Mouse (Mus musculus): ENCODE measurements around the gene Aox3. TPM values are rescaled to one million over a fixed set of nuclear protein-coding genes. Genes with fewer than 3 reads are reported as not detected.

The Aox3 gene
- total and polyA plus RNA-seq, 3 experiments = not detected

DNA sequence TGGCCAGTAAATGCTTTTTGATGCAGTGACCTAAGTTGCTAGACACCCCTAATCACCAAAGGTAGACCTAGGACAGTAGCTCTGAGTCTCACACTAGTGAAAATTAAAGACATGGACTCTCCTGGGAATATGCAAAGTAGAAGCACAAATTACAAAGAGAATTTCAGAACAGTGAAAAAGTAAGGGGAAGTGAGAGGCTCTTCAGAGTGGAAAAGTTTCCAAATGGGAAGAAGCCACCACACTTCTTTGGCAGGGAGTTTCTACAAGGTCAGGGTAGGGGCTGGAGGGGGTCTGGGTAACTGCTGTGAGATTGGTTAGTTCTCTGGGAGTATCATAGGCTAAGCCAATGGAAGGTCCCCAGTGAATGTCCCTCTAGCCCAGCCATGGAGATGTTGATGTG lies 13.8 kb upstream of the Aox3 start:
- Histone ChIP-seq H3K36me3 (ENCODE audit: control insufficient read depth in 1 of 2, insufficient read depth in 2 of 2, low read length in 2 of 2) (no peaks in the 10 kb centered on the region), H3K27ac (ENCODE audit: control insufficient read depth, low read depth, low read length) (no peak overlapping the region), H3K9ac (ENCODE audit: control insufficient read depth, low read depth, low read length, poor library complexity, severe bottlenecking) (no peak overlapping the region), H3K4me1 (ENCODE audit: control insufficient read depth in 1 of 2, insufficient read depth in 2 of 2, low read length in 2 of 2) (no peaks in the 10 kb centered on the region), H3K9me3 (replicated peaks; ENCODE audit: insufficient read depth, low read length) (no peaks in the 10 kb centered on the region), H3K79me2 (ENCODE audit: control insufficient read depth, insufficient read depth, low read length, poor library complexity) (no peaks in the 10 kb centered on the region), H3K27me3 (ENCODE audit: control insufficient read depth in 1 of 2, insufficient read depth in 2 of 2, low read length in 2 of 2) (no peaks in the 10 kb centered on the region; a peak in 2 of 4 replicates), H3K4me3 (ENCODE audit: control insufficient read depth in 1 of 2, insufficient read depth in 1 of 2, low read depth in 2 of 2, low read length in 2 of 2) (no peak overlapping the region)
- no peak for TF ChIP-seq JUND (IDR thresholded peaks at IDR 0.05; ENCODE audit: low read depth, low read length)
- TF ChIP-seq TBP (IDR thresholded peaks at IDR 0.05; ENCODE audit: low read depth, low read length) = no peak
- TF ChIP-seq MAZ (IDR thresholded peaks at IDR 0.05; ENCODE audit: low read depth, low read length) = no peak
- no peak for DNase-seq (ENCODE audit: low read depth, low spot score)

DNA sequence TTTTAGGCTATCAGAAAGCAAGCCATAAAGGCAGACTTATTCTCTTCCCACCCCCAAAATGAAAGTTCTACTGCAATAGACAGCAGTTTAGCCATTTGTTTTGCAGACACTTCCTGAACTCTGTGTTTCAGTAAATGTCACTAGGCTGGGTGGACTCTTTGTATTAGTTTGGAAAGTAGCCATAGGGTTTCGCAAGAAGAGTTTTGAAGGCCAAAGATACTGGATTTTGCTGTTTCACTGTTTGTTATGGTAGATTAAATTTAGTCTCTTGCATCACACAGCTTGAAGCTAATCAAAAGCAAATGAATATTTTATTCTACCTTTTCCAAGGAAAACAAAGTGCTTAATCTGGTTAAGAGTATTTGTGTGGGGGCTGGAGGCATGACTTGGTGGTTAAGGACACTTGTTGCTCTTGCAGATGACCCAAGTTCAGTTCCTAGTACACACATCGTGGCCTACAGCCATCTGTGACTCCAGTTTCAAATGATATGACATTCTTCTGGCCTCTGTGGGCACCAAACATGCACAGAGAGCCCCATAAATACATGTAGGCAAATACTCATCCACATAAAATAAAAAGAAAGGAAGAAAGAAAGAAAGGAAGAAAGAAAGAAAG lies 11.3 kb upstream of the Aox3 start:
- H3K4me1 ChIP-seq (ENCODE audit: control insufficient read depth in 1 of 2, insufficient read depth in 2 of 2, low read length in 2 of 2) = no peaks in the 10 kb centered on the region
- no peaks in the 10 kb centered on the region for H3K79me2 ChIP-seq (ENCODE audit: control insufficient read depth, insufficient read depth, low read length, poor library complexity)
- no peak for DNase-seq (ENCODE audit: low read depth, low spot score)
- H3K27me3 ChIP-seq (ENCODE audit: control insufficient read depth in 1 of 2, insufficient read depth in 2 of 2, low read length in 2 of 2) = no peaks in the 10 kb centered on the region; a peak in 1 of 4 replicates
- no peak overlapping the region for H3K9ac ChIP-seq (ENCODE audit: control insufficient read depth, low read depth, low read length, poor library complexity, severe bottlenecking)
- H3K4me3 ChIP-seq (ENCODE audit: control insufficient read depth in 1 of 2, insufficient read depth in 1 of 2, low read depth in 2 of 2, low read length in 2 of 2) = no peak overlapping the region
- H3K27ac ChIP-seq (ENCODE audit: control insufficient read depth, low read depth, low read length) = no peak overlapping the region
- H3K9me3 ChIP-seq (replicated peaks; ENCODE audit: insufficient read depth, low read length) = no peaks in the 10 kb centered on the region
- TF ChIP-seq POLR2AphosphoS2 (IDR thresholded peaks at IDR 0.05; ENCODE audit: low read length) = no peak
- no peak for TF ChIP-seq GATA1 (IDR thresholded peaks at IDR 0.05; ENCODE audit: low read depth, low read length)
- TF ChIP-seq MAZ (IDR thresholded peaks at IDR 0.05; ENCODE audit: low read depth, low read length) = no peak
- no peak for TF ChIP-seq USF1 (IDR thresholded peaks at IDR 0.05; ENCODE audit: low read depth, low read length)
- no peak for TF ChIP-seq MYB (IDR thresholded peaks at IDR 0.05; ENCODE audit: low read depth, low read length)
- TF ChIP-seq SIN3A (IDR thresholded peaks at IDR 0.05; ENCODE audit: low read length) = no peak
- no peak for TF ChIP-seq ETS1 (IDR thresholded peaks at IDR 0.05; ENCODE audit: low read depth, low read length)
- no peak for TF ChIP-seq UBTF (IDR thresholded peaks at IDR 0.05; ENCODE audit: borderline replicate concordance, insufficient read depth, low read depth, low read length)
- TF ChIP-seq CTCF (IDR thresholded peaks at IDR 0.05 in 2 of 3, conservative IDR thresholded peaks at IDR 0.05 in 1 of 3; ENCODE audit: control insufficient read depth in 1 of 3, insufficient read depth in 1 of 3, low read depth in 2 of 3, low read length in 3 of 3, poor library complexity in 1 of 3, severe bottlenecking in 1 of 3) = no peak
- no peak for TF ChIP-seq MAX (IDR thresholded peaks at IDR 0.05; ENCODE audit: low read length)
- TF ChIP-seq JUND (IDR thresholded peaks at IDR 0.05; ENCODE audit: low read depth, low read length) = no peak
- TF ChIP-seq POLR2A (IDR thresholded peaks at IDR 0.05; ENCODE audit: control insufficient read depth in 1 of 2, insufficient read depth in 1 of 2, low read depth in 1 of 2, low read length in 2 of 2, poor library complexity in 1 of 2) = no peak
- H3K36me3 ChIP-seq (ENCODE audit: control insufficient read depth in 1 of 2, insufficient read depth in 2 of 2, low read length in 2 of 2) = no peaks in the 10 kb centered on the region

DNA sequence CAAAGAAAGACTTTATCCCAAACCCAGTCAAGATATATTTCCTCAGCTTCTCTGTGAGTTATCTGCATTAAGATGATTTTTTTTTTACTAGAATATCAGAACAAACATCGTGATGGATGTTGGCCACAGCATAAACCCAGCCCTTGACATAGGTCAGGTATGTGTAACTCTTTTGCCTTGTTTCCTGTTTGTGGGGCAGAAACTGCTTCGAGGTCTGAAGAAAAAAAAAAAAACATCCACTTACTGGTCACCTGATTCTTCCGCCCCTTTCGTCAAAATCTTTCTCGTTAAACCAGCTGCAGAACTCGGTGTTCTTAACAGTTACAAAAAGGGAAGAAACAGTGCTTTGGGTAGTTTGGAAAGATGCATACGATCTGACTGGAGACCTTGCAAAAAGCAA lies 10.4 kb upstream of the Aox3 start:
- no peak for DNase-seq (ENCODE audit: low read depth, low spot score)
- H3K9me3 ChIP-seq (replicated peaks; ENCODE audit: insufficient read depth, low read length) = no peaks in the 10 kb centered on the region
- no peaks in the 10 kb centered on the region for H3K79me2 ChIP-seq (ENCODE audit: control insufficient read depth, insufficient read depth, low read length, poor library complexity)
- H3K4me3 ChIP-seq (ENCODE audit: control insufficient read depth in 1 of 2, insufficient read depth in 1 of 2, low read depth in 2 of 2, low read length in 2 of 2) = no peak overlapping the region
- no peaks in the 10 kb centered on the region for H3K36me3 ChIP-seq (ENCODE audit: control insufficient read depth in 1 of 2, insufficient read depth in 2 of 2, low read length in 2 of 2)
- no peaks in the 10 kb centered on the region; a peak in 1 of 4 replicates for H3K27me3 ChIP-seq (ENCODE audit: control insufficient read depth in 1 of 2, insufficient read depth in 2 of 2, low read length in 2 of 2)
- no peak overlapping the region for H3K27ac ChIP-seq (ENCODE audit: control insufficient read depth, low read depth, low read length)
- no peaks in the 10 kb centered on the region for H3K4me1 ChIP-seq (ENCODE audit: control insufficient read depth in 1 of 2, insufficient read depth in 2 of 2, low read length in 2 of 2)
- TF ChIP-seq ETS1 (IDR thresholded peaks at IDR 0.05; ENCODE audit: low read depth, low read length) (no peak), UBTF (IDR thresholded peaks at IDR 0.05; ENCODE audit: borderline replicate concordance, insufficient read depth, low read depth, low read length) (no peak), MAX (IDR thresholded peaks at IDR 0.05; ENCODE audit: low read length) (no peak), MAFK (IDR thresholded peaks at IDR 0.05; ENCODE audit: borderline replicate concordance, low read depth, low read length) (no peak), E2F4 (IDR thresholded peaks at IDR 0.05; ENCODE audit: borderline replicate concordance, low read depth, low read length) (no peak), CTCF (IDR thresholded peaks at IDR 0.05 in 2 of 3, conservative IDR thresholded peaks at IDR 0.05 in 1 of 3; ENCODE audit: control insufficient read depth in 1 of 3, insufficient read depth in 1 of 3, low read depth in 2 of 3, low read length in 3 of 3, poor library complexity in 1 of 3, severe bottlenecking in 1 of 3) (no peak), RAD21 (IDR thresholded peaks at IDR 0.05; ENCODE audit: low read depth, low read length) (no peak), MXI1 (IDR thresholded peaks at IDR 0.05; ENCODE audit: low read depth, low read length) (no peak), POLR2A (IDR thresholded peaks at IDR 0.05; ENCODE audit: control insufficient read depth in 1 of 2, insufficient read depth in 1 of 2, low read depth in 1 of 2, low read length in 2 of 2, poor library complexity in 1 of 2) (no peak), SIN3A (IDR thresholded peaks at IDR 0.05; ENCODE audit: low read length) (no peak), USF2 (IDR thresholded peaks at IDR 0.05; ENCODE audit: borderline replicate concordance in 1 of 2, insufficient read depth in 1 of 2, low read depth in 1 of 2, low read length in 2 of 2) (no peak), POLR2AphosphoS5 (IDR thresholded peaks at IDR 0.05; ENCODE audit: borderline replicate concordance, low read depth, low read length) (no peak), JUND (IDR thresholded peaks at IDR 0.05; ENCODE audit: low read depth, low read length) (no peak), GABPA (IDR thresholded peaks at IDR 0.05; ENCODE audit: low read depth, low read length) (no peak), BHLHE40 (IDR thresholded peaks at IDR 0.05; ENCODE audit: borderline replicate concordance, low read depth, low read length) (no peak), ZC3H11A (IDR thresholded peaks at IDR 0.05; ENCODE audit: low read depth, low read length) (no peak), GATA1 (IDR thresholded peaks at IDR 0.05; ENCODE audit: low read depth, low read length) (no peak)
- H3K9ac ChIP-seq (ENCODE audit: control insufficient read depth, low read depth, low read length, poor library complexity, severe bottlenecking) = no peak overlapping the region

All from MEL (cell line).